Mouse (Mus musculus) cerebellum, adult 11 months (tissue): Measurements from ENCODE around the gene Retsat.

ENCODE experiments used
- DNase-seq: peaks from one replicate; pipeline ENCODE4 v3.0.0; 2022

Gene Retsat

DNA sequence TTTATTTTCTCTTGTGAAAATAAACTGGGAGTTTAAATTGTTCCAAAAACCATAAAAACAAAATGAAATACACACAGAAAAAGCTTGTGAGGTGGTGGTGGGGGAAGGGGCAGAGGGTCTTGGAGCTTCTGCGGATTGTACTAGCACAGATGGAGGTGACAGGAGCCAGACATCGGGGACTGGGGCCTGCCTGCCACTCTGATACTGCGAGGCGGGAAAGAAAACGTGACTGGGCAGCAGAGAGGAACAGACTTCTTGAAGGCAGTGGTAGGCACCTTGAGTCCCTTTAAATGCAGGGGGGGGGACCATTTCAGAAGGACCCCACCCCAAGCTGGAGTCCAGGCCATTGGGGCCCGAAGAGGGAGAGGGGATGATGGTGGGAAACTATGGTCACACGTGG lies 28.1 kb downstream of the Retsat start:
- no peak for DNase-seq

DNA sequence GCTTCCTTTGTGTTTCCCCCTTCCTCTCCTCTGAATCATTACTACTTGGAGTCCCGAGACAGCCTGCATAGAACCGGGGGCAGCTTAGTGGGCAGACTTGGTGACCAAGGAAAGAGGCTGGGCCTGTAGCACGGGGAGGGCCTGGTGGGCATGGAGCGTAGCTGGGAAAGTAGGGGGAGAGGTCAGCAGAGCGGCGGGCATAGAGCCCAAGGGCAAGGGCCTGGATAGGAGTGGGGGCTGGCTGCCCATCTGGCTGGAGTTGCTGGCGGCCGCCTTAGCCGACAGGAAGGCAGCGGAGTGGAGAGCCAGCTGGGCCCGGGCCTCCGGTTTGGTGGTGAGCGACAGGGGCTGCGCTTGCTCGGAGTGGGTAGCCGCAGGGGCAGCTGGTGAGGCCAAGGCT lies 29.0 kb downstream of the Retsat start:
- no peak for DNase-seq

DNA sequence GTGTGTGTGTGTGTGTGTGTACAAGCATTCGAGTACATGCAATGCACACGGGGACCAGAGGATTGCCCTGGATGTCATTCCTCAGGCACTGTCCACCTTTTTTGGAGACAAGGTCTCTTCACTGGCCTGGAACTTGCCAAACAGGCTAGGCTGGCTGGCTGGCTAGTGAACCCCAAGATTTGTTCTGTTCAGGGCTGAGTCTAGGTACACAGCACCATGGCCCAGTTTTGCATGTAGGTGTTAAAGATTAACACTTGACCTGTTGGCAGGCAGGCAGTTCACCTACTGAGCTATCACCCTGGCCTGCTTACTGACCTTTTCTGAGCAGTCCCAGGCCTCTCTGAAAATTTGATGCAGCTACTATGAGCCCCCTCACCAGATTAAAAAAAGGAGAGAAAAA lies 32.1 kb downstream of the Retsat start:
- no peak for DNase-seq

DNA sequence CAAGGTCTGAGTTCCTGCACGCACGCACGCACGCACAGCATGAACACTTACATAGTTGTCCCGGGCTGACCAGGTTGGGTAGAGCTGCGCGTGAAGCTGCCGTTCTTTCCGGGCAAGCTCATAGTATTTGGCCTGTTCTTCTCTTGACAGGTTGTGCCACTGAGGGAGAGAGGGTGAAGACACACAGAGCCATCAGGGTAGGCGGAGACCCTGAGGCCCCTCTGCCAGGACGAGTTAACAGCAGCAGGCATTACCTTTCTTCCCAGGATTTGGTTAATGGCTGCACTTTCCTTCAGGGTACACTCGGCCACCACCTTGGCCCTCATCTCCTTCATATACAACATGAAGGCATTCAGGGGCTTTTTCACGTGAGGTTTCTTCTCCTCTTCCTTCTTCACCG lies 32.7 kb downstream of the Retsat start:
- no peak for DNase-seq

DNA sequence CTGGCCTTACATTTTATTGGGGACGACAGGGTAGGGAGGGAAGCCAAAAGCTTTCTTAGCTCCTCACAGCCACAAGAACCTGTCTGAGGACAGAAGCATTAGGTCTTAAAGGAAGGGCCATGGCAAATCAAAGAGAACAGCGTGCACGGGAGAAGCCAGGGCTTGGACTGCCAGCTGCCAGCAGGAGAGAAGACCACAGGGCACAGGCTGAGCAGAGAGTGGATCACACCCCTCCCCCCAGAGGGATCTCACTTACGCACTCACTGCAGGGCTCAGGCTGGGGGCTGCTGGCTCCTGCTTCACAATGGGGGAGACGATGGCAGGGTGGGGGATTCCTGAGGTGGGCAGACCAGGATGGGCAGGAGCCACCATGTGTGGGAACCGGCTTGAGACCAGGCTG lies 33.4 kb downstream of the Retsat start:
- DNase-seq: no peak

DNA sequence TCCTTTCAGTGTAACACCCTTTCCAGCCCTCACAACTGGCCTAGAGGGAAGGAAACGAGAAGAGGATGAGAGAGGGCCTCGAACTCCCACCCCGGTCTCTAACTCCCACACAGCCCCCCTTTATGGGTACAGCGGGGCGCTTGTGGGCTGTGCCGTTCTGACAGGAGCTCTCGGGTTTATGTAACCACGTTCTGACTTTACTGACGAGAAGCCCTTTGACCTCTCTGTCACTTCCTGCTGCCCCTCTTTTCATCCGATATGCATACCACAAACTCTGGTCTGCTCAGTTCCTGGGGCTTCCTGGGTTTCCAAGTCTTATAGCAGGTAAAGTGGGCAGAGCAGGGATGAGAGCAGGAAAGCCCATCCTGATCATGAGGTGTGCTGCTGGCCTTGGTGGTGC lies 36.0 kb downstream of the Retsat start:
- no peak for DNase-seq

DNA sequence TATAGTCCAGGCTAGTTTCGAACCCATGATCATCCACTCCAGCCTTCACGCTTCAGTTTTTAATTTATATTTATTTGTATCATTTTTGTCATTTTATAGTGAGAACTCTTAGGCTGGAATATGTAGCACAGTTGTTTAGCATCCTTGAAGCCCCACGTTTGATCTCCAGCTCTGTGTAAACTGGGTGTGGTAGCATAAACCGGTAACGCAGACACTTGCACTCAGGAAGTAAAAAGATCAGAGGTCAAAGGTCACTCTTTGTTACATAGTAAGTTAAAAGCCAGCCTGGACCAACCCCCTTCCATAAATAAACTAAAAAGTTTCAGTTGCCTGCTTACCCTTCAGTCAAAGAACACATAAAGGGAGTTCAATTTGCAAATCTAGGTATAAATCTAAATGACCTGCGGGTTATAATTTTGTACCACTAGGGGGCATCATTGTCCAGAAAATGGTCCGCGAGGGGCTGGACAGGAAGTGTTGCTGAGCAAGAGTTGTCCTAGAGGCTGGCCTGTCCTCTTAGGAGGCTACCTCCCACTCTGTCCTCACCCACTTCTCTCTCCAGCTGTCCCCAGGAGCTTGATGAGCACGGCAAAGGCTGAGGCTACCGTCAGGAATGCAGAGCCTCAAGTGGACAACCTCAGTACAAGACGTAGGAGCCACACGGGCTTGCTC lies 37.6 kb downstream of the Retsat start:
- DNase-seq: no peak

DNA sequence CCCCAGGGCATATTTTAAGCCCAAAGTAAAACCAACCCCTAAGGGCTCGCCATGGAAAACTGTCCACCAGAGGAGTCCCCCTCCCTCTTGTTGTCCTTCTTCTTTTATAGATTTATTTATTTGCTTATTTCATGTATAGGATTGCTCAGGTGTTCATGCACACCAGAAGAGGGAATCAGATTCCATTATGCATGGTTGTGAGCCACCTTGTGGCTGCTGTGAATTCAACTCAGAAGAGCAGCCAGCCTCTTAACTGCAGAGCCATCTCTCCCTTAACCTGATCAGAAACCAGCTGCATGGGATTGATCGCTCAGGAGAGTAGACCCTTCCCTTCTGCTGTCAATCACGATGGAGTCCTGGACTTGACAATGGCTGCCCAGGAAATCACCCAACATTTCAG lies 38.7 kb downstream of the Retsat start:
- no peak for DNase-seq

DNA sequence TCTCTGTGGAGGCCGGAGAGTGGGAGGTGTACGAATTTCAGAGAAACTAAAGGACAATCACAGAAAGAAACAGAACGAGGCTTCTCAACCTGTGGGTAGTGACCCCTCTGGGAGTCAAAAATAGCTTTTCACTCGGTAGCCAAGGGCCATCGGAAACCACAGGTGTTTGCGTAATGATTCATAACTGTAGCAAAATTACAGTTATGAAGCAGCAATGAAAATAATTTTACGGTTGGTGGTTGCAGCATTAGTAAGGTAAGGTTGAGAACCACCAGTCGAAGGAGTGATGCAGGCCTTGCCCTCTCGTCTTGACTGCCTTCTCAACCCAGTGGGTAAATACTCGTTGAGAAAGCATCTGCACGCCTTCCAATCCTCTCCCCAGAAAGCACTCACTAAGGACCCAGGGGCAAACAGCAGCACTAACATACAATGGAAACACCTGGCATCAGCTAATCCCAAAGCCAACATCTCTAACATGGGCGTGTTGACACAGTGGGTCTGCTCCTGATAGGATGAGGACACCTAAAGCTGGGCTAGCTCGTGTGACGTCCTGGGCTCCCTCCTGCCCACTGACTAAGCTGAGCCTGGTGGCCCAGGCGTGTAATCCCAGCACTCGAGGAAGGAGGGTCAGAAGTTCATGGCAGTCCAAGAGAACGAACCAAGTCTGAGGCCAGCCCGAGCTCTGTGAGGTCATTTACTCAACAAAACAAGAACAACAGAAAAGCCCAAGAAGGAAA lies 43.1 kb downstream of the Retsat start:
- no peak for DNase-seq

DNA sequence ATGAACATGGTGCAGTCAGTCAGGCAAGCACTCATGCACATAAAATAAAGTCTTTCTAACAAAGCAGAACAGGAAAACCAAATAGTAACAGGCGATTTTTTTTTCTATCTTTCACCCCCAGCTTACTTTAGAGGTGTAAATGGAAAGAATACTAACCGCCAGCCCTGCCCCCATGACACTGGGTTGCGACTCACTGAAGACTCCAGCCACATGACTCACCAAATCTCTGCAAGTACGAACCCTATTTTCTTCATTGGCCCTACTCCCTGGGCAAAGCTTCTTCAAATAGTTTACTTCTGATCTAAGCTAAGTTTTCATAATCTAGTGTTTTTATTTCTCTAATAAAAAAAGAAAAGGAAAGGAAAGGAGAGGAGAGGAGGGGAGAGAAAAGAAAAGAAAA lies 46.3 kb downstream of the Retsat start:
- no peak for DNase-seq

DNA sequence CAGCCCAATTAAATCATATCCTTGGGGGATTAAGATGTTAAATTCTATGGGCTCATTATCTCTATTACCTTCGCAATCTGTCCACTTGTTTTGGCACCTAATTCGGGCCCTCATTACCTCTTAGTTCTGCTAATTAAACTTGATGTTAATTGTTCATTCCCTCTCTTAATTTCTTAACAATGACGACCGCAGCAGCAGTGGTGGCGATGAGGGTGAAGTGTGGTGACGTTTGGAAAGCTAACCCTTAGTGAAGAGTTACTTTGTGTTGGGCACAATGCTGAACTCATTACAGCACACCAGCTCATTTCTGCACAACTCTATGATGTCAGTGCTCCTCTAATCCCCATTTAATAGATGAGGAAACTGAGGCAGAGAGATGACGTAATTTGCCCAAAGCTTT lies 47.1 kb downstream of the Retsat start:
- no peak for DNase-seq

DNA sequence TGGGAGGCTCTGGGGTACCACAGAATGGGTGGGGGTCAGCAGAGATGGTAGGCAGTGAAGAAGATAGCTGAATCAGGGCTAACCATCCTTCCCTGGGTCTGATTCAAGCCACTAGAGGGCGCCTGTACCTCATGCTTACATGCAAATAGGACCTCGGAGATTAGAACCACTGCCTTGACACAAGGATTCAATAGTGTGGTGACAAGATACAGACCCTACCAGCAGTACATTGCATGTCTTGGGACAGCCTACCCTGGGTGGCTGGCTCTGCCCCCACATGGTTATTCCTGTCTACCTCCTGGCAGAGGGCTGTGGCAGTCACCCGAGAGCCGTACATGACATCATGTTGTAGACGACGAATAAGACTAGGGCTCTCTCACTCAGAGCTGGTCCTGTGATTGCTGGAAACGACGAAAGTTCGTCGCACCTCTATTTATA lies 49.1 kb downstream of the Retsat start:
- peak; percentile 26 for DNase-seq

DNA sequence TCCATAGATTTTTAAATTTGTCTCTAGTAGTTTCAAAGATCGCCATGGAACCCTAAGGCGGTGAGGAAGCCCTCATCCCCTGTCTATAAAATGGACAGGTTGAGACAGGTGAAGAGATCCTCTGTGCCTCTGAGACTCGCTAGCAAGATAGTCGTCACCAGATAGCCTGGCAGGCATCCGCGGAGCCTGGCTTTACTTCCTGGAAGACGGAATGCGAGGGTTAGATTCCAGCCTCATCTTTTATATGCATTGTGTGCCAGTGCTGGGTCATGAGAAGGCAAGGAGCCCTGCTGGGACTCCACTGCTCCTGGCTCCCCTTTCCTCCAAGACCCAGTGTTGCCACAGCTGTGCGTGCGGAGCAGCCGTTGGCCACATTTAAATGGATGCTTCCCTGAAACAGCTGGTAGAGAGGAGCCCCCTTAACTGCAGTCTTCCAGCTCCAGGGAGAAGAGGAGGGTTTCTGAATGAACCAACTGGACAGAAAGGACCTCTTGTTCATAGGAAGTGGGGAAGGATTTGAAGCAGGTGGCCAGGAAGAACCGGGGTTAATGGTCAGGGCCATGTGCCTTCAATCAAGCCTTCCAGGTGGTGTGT lies 49.8 kb downstream of the Retsat start:
- no peak for DNase-seq

DNA sequence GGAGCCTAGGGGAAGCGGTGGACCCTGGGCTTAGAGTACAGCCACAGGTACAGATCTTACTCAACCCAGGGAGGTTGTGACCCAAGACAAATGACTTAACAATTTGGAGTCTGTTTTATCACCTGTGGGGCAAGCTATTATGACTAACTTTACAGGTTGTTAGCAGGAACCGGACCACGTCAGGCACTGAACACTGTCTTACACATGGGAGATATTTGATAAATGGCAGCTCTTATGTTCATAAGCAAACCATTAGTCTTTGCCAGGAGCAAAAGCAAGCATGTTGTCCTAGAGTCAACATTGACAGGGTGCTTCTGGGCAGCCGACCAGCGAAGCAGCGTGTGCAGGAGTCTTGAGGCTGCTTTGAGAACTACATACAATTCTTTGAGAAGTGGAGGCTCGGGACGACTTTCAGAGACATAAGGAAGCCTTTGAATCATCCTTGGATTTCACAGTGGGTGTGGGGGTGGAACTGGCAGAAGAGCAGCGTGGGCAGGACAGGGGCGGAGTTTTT lies 52.1 kb downstream of the Retsat start:
- DNase-seq: no peak

DNA sequence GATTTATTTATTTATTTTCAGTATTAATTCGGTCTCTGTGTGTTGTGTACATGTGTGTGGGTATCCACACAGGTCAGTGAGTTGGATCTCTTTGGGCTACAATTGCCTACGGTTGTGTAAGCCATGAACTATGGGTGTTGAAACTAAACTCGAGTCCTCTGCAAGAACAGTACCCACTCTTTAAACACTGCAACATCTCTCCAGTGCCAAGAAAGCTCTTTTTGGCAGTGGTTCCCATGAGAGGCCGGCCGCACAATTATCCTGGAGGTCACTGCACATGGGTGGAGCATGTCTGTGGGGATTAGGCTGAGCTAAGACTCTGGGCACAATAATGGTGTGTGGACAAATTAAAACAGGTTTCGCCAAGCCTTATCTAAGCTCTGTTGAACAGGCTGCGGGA lies 55.1 kb downstream of the Retsat start:
- no peak for DNase-seq

DNA sequence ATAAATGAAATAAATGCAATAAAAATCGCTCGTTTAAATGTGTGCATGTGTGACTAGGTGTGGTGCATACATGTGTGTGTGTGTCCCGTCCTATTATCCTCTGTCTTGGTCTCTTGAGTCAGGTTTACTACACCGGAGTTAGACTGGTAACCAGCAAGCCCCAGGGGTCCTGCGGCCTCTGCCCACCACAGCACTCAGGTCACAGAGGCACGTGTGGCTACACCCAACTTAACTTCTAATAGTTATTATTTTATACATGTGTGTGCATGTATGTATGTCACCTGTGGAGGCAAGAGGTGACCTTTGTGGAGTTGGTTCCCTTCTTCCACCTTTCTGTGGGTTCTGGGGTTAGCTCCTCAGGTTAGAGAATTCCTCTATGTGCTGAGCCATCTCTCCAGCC lies 56.1 kb downstream of the Retsat start:
- DNase-seq: no peak

DNA sequence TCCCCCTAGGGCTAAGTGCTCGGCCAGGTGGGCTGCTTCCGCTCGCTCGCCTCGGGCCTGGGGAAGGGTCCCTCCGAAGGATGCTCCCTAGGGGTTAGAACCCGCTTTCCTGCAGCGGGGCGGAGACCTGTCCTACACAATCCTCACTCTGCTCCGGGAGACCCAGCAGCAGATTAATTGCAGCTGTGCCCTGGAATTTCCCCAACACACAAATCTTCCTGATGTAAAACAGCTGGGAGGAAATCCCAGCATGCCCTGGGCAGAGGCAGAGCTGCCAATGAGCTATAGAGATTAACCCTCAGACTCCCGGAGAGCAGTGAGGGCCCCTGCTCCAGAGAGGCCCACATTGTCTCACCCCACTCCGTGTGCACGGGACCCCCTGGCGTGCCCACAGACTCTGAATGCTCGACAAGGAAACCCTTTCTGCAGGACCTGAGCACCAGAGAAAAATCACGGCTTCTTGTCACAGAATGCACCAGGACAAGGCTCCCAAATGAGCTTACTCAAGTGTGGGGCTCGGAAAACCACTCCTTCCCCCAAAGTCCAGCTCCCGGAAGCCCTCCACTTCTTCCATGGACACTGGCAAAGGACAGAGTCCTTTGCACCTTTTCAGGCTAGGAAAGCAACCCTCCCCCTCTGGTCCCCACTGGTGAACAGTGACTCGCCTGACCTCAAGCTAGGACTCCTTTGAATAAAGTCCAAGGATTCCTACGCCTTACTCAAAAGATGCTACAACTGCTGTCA lies 57.2 kb downstream of the Retsat start:
- no peak for DNase-seq

DNA sequence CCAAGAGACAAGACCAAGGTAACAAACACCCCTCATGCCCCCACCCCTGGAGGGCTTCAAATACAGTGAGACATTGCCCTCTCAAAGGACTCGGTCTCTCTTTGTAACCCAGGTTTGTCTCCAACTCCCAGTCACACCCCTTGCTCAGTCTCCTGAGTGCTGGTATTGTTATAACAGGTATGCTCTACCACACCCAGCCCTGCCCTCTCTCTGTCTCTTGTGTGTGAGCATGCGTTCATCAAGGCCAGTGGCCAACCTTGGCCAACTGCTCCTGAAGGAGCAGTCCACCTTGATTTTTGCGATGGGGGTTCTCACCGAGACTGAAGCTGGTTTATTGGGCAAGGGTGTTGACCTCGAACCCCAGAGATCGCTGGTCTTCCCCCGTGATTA lies 57.8 kb downstream of the Retsat start:
- DNase-seq: no peak

DNA sequence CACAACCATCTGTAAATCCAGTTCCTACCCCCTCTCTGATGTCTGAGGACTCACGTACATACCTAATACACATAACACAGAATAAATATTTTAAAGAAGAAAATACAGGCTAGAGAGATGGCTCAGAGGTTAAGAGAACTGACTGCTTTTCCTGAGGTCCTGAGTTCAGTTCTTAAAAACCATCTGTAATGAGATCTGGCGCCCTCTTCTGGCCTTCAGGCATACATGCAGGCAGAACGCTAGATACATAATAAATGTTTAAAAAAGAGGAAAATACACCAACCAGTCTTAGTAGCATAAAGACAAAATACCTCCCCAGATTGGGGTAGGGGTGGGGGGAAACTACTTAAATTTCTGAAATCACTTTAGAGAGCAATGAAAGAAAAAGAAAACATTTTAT lies 59.7 kb downstream of the Retsat start:
- no peak for DNase-seq
